9 mouse cellular contexts compared by ENCODE assay signal in the genomic region with DNA sequence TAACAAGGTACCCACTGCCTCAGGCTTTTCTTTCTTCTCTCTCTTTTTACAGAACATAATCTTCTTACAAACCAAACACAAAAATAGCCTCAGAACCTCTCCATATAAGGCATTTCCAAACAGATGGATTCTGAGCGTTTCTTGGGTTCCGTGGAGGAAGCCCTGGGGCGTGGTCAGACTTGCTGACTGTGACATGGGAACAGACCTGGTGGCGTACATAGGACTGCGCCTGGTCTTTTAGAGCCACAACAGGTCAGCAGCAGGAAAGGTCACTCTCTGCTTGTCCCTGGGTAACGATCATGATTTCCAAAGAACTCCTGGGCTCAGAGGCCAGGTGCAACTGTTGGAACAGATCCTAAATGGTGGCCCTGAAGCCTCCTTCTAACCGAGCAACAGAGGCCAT. TPM values are rescaled to one million over a fixed set of nuclear protein-coding genes. Genes with fewer than 3 reads are reported as not detected.
DNase-seq lines count a peak whose midpoint lies in the region; ATAC-seq and TF ChIP-seq lines count a peak whose summit lies in the region.
"Had no signal": no experiment of that assay in that cellular context is flagged by ENCODE, and none has a peak within 500 bp of the region (broad histone marks: within the 10 kb centered on the region; RNA-seq: fewer than 3 reads in every experiment).

No protein-coding gene starts in this region.

- no peak for ATAC-seq in heart, embryonic 11.5 days (replicated peaks; ENCODE audit: insufficient number of reproducible peaks, low FRiP score, low TSS enrichment)
- no peak for ATAC-seq in midbrain, embryonic 13.5 days
- ATAC-seq in midbrain, postnatal 0 days (ENCODE audit: low FRiP score), result no peak

- no peak overlapping the region for H3K9ac ChIP-seq in heart, embryonic 11.5 days (ENCODE audit: low read depth, low read length)
- no peak overlapping the region for H3K9ac ChIP-seq in midbrain, embryonic 13.5 days (replicated peaks)
- H3K9ac ChIP-seq in midbrain, postnatal 0 days (replicated peaks; ENCODE audit: low read length, poor library complexity, severe bottlenecking), result no peak overlapping the region
- H3K9ac ChIP-seq: liver, embryonic 15.5 days had no signal

- TF ChIP-seq CTCF in midbrain, postnatal 0 days (IDR thresholded peaks at IDR 0.05), result no peak

- no peaks in the 10 kb centered on the region for H3K36me3 ChIP-seq in heart, embryonic 11.5 days (ENCODE audit: control insufficient read depth, insufficient read depth, low read length)
- peaks cover 44% of the 10 kb centered on the region for H3K36me3 ChIP-seq in midbrain, embryonic 13.5 days
- peaks cover 7% of the 10 kb centered on the region; the same call in 1 of the 2 replicates for H3K36me3 ChIP-seq in midbrain, postnatal 0 days (ENCODE audit: insufficient read depth, low read length)
- H3K36me3 ChIP-seq: liver, embryonic 15.5 days had no signal

- intact Hi-C loops in heart, postnatal 10 days (cut with DNase I), result no loop called here

- peak; percentile 14 to 21 for DNase-seq in heart, postnatal 10 days
- no peak for DNase-seq in midbrain, postnatal 0 days (ENCODE audit: low spot score)
- peak; percentile 49 to 59 for DNase-seq in cerebellum, postnatal 36 days
- DNase-seq in telencephalon, adult 2 months (ENCODE audit: low read depth, low spot score), result peak; percentile 62
- no peak for DNase-seq in embryo, embryonic 9.5 days (ENCODE audit: extremely low spot score)
- DNase-seq: kidney, postnatal 10 days had no signal

- no peaks in the 10 kb centered on the region for H3K27me3 ChIP-seq in heart, embryonic 11.5 days (ENCODE audit: control insufficient read depth, insufficient read depth, low read length)
- no peaks in the 10 kb centered on the region for H3K27me3 ChIP-seq in midbrain, embryonic 13.5 days
- H3K27me3 ChIP-seq in midbrain, postnatal 0 days (ENCODE audit: insufficient read depth, low read length), result no peaks in the 10 kb centered on the region
- H3K27me3 ChIP-seq: liver, embryonic 15.5 days had no signal

- peaks cover 9% of the 10 kb centered on the region for H3K4me1 ChIP-seq in heart, embryonic 11.5 days (ENCODE audit: control insufficient read depth, insufficient read depth, low read length)
- peaks cover 76% of the 10 kb centered on the region for H3K4me1 ChIP-seq in midbrain, embryonic 13.5 days (replicated peaks)
- H3K4me1 ChIP-seq in midbrain, postnatal 0 days (ENCODE audit: insufficient read depth, low read length), result peaks cover 7% of the 10 kb centered on the region; the same call in 1 of the 2 replicates
- H3K4me1 ChIP-seq: liver, embryonic 15.5 days had no signal

- 69% methylated on average over 7 of the region's 7 CpGs for WGBS in heart, embryonic 11.5 days (ENCODE audit: insufficient replicate concordance)
- 77% methylated on average over 7 of the region's 7 CpGs for WGBS in midbrain, embryonic 13.5 days
- WGBS in midbrain, postnatal 0 days, result 64% methylated on average over 7 of the region's 7 CpGs

- no peak overlapping the region for H3K27ac ChIP-seq in heart, embryonic 11.5 days (ENCODE audit: low read depth, low read length)
- peak overlapping the region; percentile 51; the same call in 1 of the 2 replicates for H3K27ac ChIP-seq in midbrain, embryonic 13.5 days
- H3K27ac ChIP-seq in midbrain, postnatal 0 days (ENCODE audit: low read depth, low read length), result no peak overlapping the region
- H3K27ac ChIP-seq: liver, embryonic 15.5 days had no signal

- H3K4me3 ChIP-seq in heart, embryonic 11.5 days (ENCODE audit: low read depth, low read length), result no peak overlapping the region
- H3K4me3 ChIP-seq in midbrain, embryonic 13.5 days (replicated peaks), result no peak overlapping the region
- H3K4me3 ChIP-seq in midbrain, postnatal 0 days (ENCODE audit: low read depth, low read length), result no peak overlapping the region
- H3K4me3 ChIP-seq: liver, embryonic 15.5 days had no signal

- H3K9me3 ChIP-seq in heart, embryonic 11.5 days (replicated peaks; ENCODE audit: control insufficient read depth, low read length), result no peaks in the 10 kb centered on the region
- H3K9me3 ChIP-seq in midbrain, embryonic 13.5 days, result no peaks in the 10 kb centered on the region
- H3K9me3 ChIP-seq in midbrain, postnatal 0 days (ENCODE audit: low read length), result no peaks in the 10 kb centered on the region
- H3K9me3 ChIP-seq: liver, embryonic 15.5 days had no signal

- H3K4me2 ChIP-seq in heart, embryonic 11.5 days, result no peak overlapping the region
- no peak overlapping the region for H3K4me2 ChIP-seq in midbrain, embryonic 13.5 days (replicated peaks)
- no peak overlapping the region for H3K4me2 ChIP-seq in midbrain, postnatal 0 days (ENCODE audit: low read depth, low read length, poor library complexity, severe bottlenecking)
- H3K4me2 ChIP-seq: liver, embryonic 15.5 days had no signal

RNA-seq across cellular contexts. Expression of a gene that starts 31.0 kb away (rescaled TPM):
- total RNA-seq in heart, postnatal 10 days (2021), result 10 to 100 TPM; 36.4 to 36.5 TPM
- 128 and 193 TPM in 2 replicates for polyA plus RNA-seq in heart, embryonic 11.5 days (2014; fragmentation: Nextera tagmentation; extraction: Ambion mirVana)
- 2,051 and 2,103 TPM in 2 replicates for polyA plus RNA-seq in midbrain, embryonic 13.5 days (2015; fragmentation: Nextera tagmentation; extraction: Ambion mirVana)
- 913 and 940 TPM in 2 replicates for total RNA-seq in midbrain, postnatal 0 days (2014; rRNA removed)
- polyA plus RNA-seq in midbrain, postnatal 0 days (2015; fragmentation: Nextera tagmentation; extraction: Ambion mirVana), result 1,865 and 2,125 TPM in 2 replicates

Comparison
In these comparisons a context has a peak if more than half of its experiments do, and no peak if none do; other contexts are left out.
1. DNase-seq: peak in heart, postnatal 10 days (2 of 2), cerebellum, postnatal 36 days (2 of 2) and telencephalon, adult 2 months (single experiment); none in midbrain, postnatal 0 days (single experiment) and embryo, embryonic 9.5 days (single experiment).